Mouse (Mus musculus) heart, adult 2 months (tissue): ENCODE measurements at regions not wholly inside any gene's neighbourhood (a gene's known extent, or its start where the extent isn't known, plus 50 kb on each side); places are given as distances from the start of the nearest gene placed in this dataset.

Experiments used
- CTCF ChIP-seq: fragments of 200-600 bp; IDR thresholded peaks from 2 replicates; pipeline ENCODE4 v1.8.1; 2022; ENCODE audit warnings: antibody characterized with exemption, mild to moderate bottlenecking, moderate library complexity
- POLR2A ChIP-seq: fragments of 200-500 bp; IDR thresholded peaks from 2 replicates; pipeline ENCODE4 v1.6.1; 2011; ENCODE audit warnings: mild to moderate bottlenecking, low read depth, low read length, control low read depth; ENCODE audit not compliant: insufficient read depth

GRCm38 (mm10) chr4:62890588-62891580, 74.5 kb upstream of the Zfp618 start:
- TF ChIP-seq POLR2A (no peak), CTCF (no peak)
